Mouse (Mus musculus) forebrain, embryonic 11.5 days (tissue): Measurements from ENCODE around the gene Ccdc169. TPM values are rescaled to one million over a fixed set of nuclear protein-coding genes. Genes with fewer than 3 reads are reported as not detected.

Experiments
- ATAC-seq: fragments of 200-750 bp; cut with Nextera tagmentation; replicated peaks from 2 replicates; pipeline ENCODE4 v1.8.0; 2017; ENCODE audit warnings: moderate TSS enrichment; ENCODE audit not compliant: low FRiP score
- DNase-seq: peaks from one replicate; pipeline ENCODE4 v3.0.0-alpha.2; 2017; ENCODE audit warnings: low spot score
- H3K27ac ChIP-seq: fragments of 300-500 bp; sonication (generic); 2 replicates; pipeline ENCODE4 v1.5.1; 2014; ENCODE audit warnings: low read depth, low read length
- H3K27me3 ChIP-seq: fragments of 300-500 bp; sonication (generic); 2 replicates; pipeline ENCODE4 v1.6.1; 2014; ENCODE audit warnings: mild to moderate bottlenecking, low read length, mixed read lengths; ENCODE audit not compliant: control insufficient read depth, insufficient read depth
- H3K36me3 ChIP-seq: fragments of 300-500 bp; sonication (generic); 2 replicates; pipeline ENCODE4 v1.6.1; 2014; ENCODE audit warnings: mild to moderate bottlenecking, low read length, moderate library complexity, mixed read lengths; ENCODE audit not compliant: control insufficient read depth, insufficient read depth
- H3K4me1 ChIP-seq: fragments of 300-500 bp; sonication (generic); replicated peaks from 2 replicates; pipeline ENCODE4 v1.6.1; 2014; ENCODE audit warnings: low read length, mixed read lengths; ENCODE audit not compliant: control insufficient read depth, insufficient read depth
- H3K4me2 ChIP-seq: fragments of 300-500 bp; sonication (generic); 2 replicates; pipeline ENCODE4 v1.6.1; 2014; ENCODE audit warnings: low read depth, mild to moderate bottlenecking, low read length, moderate library complexity, mixed read lengths; ENCODE audit not compliant: severe bottlenecking
- H3K4me3 ChIP-seq: fragments of 300-500 bp; sonication (generic); 2 replicates; pipeline ENCODE4 v1.5.1; 2014; ENCODE audit warnings: low read depth, low read length
- H3K9ac ChIP-seq: fragments of 300-500 bp; sonication (generic); 2 replicates; pipeline ENCODE4 v1.6.1; 2014; ENCODE audit warnings: low read length
- H3K9me3 ChIP-seq: fragments of 300-500 bp; sonication (generic); 2 replicates; pipeline ENCODE4 v1.6.1; 2016; ENCODE audit warnings: low read length, mixed read lengths; ENCODE audit not compliant: control insufficient read depth
- WGBS: fragments of 180-500 bp; shearing (Covaris S2); extraction: QIAGEN DNeasy Blood & Tissue Kit; methylation state at CpG from one replicate; pipeline ENCODE4 v1.1.7; 2014; 5-methylcytosine and 5-hydroxymethylcytosine counted together
- polyA plus RNA-seq: library from polyadenylated mRNA; unstranded; fragments of >200 nt; fragmentation: Nextera tagmentation; extraction: Ambion mirVana; gene quantifications from 2 replicates; pipeline ENCODE4 v1.2.1, GENCODE M21; 2014

Ccdc169 gene
- polyA plus RNA-seq, 1 experiment from 2014 or later, result 0.08 TPM

GRCm38 (mm10) chr3:55139837-55140236 lies 2.7 kb downstream of the Ccdc169 start:
- H3K4me2 ChIP-seq, result no peak overlapping the region
- H3K9ac ChIP-seq, result no peak overlapping the region
- H3K9me3 ChIP-seq, result no peaks in the 10 kb centered on the region
- no peak overlapping the region for H3K27ac ChIP-seq
- no peak for ATAC-seq
- no peaks in the 10 kb centered on the region for H3K27me3 ChIP-seq
- WGBS, result 90% methylated on average over 12 of the region's 12 CpGs
- peaks cover 2% of the 10 kb centered on the region for H3K36me3 ChIP-seq
- H3K4me1 ChIP-seq, result no peaks in the 10 kb centered on the region
- no peak for DNase-seq
- H3K4me3 ChIP-seq, result no peak overlapping the region

- Histone ChIP-seq H3K4me2 (no peak overlapping the region), H3K27ac (no peak overlapping the region), H3K4me1 (no peaks in the 10 kb centered on the region), H3K9ac (no peak overlapping the region), H3K4me3 (no peak overlapping the region), H3K9me3 (no peaks in the 10 kb centered on the region), H3K36me3 (peaks cover 2% of the 10 kb centered on the region), H3K27me3 (no peaks in the 10 kb centered on the region)
- no peak for DNase-seq
- WGBS, result 79% methylated on average over 2 of the region's 2 CpGs
- no peak for ATAC-seq
Measured at GRCm38 (mm10) chr3:55141401-55141800, 4.3 kb downstream of the Ccdc169 start.

- Histone ChIP-seq H3K27ac (no peak overlapping the region), H3K4me2 (no peak overlapping the region), H3K4me1 (peaks cover 4% of the 10 kb centered on the region; the same call in 1 of the 2 replicates), H3K27me3 (no peaks in the 10 kb centered on the region), H3K9ac (no peak overlapping the region), H3K9me3 (no peaks in the 10 kb centered on the region), H3K36me3 (no peaks in the 10 kb centered on the region), H3K4me3 (no peak overlapping the region)
- 85% methylated on average over 4 of the region's 4 CpGs for WGBS
- no peak for DNase-seq
- ATAC-seq, result no peak
Measured at GRCm38 (mm10) chr3:55144916-55145315, 7.8 kb downstream of the Ccdc169 start.

- H3K9ac ChIP-seq, result no peak overlapping the region
- peaks cover 4% of the 10 kb centered on the region; the same call in 1 of the 2 replicates for H3K4me1 ChIP-seq
- no peak overlapping the region for H3K4me3 ChIP-seq
- H3K36me3 ChIP-seq, result no peaks in the 10 kb centered on the region
- H3K9me3 ChIP-seq, result no peaks in the 10 kb centered on the region
- no peak overlapping the region for H3K4me2 ChIP-seq
- WGBS, result 65% methylated on average over 6 of the region's 6 CpGs
- no peaks in the 10 kb centered on the region for H3K27me3 ChIP-seq
- ATAC-seq (no peak), DNase-seq (no peak)
- no peak overlapping the region for H3K27ac ChIP-seq
Measured at GRCm38 (mm10) chr3:55146441-55146840, 9.3 kb downstream of the Ccdc169 start.

GRCm38 (mm10) chr3:55147156-55147555 lies 10.0 kb downstream of the Ccdc169 start:
- no peak overlapping the region for H3K4me3 ChIP-seq

GRCm38 (mm10) chr3:55148091-55148490 lies 11.0 kb downstream of the Ccdc169 start:
- Histone ChIP-seq H3K4me1 (peaks cover 4% of the 10 kb centered on the region; the same call in 1 of the 2 replicates), H3K27ac (no peak overlapping the region), H3K27me3 (no peaks in the 10 kb centered on the region), H3K4me2 (no peak overlapping the region), H3K36me3 (no peaks in the 10 kb centered on the region), H3K9ac (no peak overlapping the region), H3K4me3 (no peak overlapping the region), H3K9me3 (no peaks in the 10 kb centered on the region)
- WGBS, result 33% methylated on average over 3 of the region's 3 CpGs
- DNase-seq (no peak), ATAC-seq (no peak)

More at GRCm38 (mm10) chr3:55147156-55147555, 10.0 kb downstream of the Ccdc169 start:
- Histone ChIP-seq H3K9me3 (no peaks in the 10 kb centered on the region), H3K9ac (no peak overlapping the region), H3K4me2 (no peak overlapping the region), H3K27me3 (no peaks in the 10 kb centered on the region), H3K36me3 (no peaks in the 10 kb centered on the region), H3K4me1 (peaks cover 4% of the 10 kb centered on the region; the same call in 1 of the 2 replicates), H3K27ac (no peak overlapping the region)
- ATAC-seq (no peak), DNase-seq (no peak)
- WGBS, result 90% methylated on average over 2 of the region's 2 CpGs

- no peak for ATAC-seq
- H3K4me3 ChIP-seq, result no peak overlapping the region
- 48% methylated on average over 7 of the region's 7 CpGs for WGBS
Measured at GRCm38 (mm10) chr3:55151656-55152433, 14.7 kb downstream of the Ccdc169 start.

GRCm38 (mm10) chr3:55152673-55153334 lies 15.7 kb downstream of the Ccdc169 start:
- ATAC-seq (0 out of 2 replicates have a peak, but pooled peaks have one; percentile 46), DNase-seq (no peak)
- Histone ChIP-seq H3K4me3 (no peak overlapping the region), H3K27me3 (no peaks in the 10 kb centered on the region), H3K36me3 (no peaks in the 10 kb centered on the region), H3K9me3 (no peaks in the 10 kb centered on the region), H3K4me1 (peaks cover 4% of the 10 kb centered on the region; the same call in 1 of the 2 replicates), H3K9ac (no peak overlapping the region), H3K27ac (no peak overlapping the region), H3K4me2 (no peak overlapping the region)
- 66% methylated on average over 6 of the region's 6 CpGs for WGBS

More at GRCm38 (mm10) chr3:55151656-55152433, 14.7 kb downstream of the Ccdc169 start:
- Histone ChIP-seq H3K4me2 (no peak overlapping the region), H3K9ac (no peak overlapping the region), H3K9me3 (no peaks in the 10 kb centered on the region), H3K27me3 (no peaks in the 10 kb centered on the region), H3K27ac (no peak overlapping the region), H3K4me1 (peaks cover 4% of the 10 kb centered on the region; the same call in 1 of the 2 replicates), H3K36me3 (no peaks in the 10 kb centered on the region)
- DNase-seq, result peak; percentile 66
